Mouse (Mus musculus): ENCODE results near the gene Olfr1564. TPM values are rescaled to one million over a fixed set of nuclear protein-coding genes. Genes with fewer than 3 reads are reported as not detected.

The Olfr1564 gene
- polyA plus RNA-seq, 1 experiment from 2014 or later = not detected

Other genes starting within 250 kb of the Olfr1564 start
- 11.1 and 11.8 TPM in 2 replicates for gene Zfp952, start 228.6 kb downstream of the Olfr1564 start, polyA plus RNA-seq (2015; fragmentation: Nextera tagmentation; extraction: Ambion mirVana)
- gene Zfp763, start 188.3 kb downstream of the Olfr1564 start, polyA plus RNA-seq (2015; fragmentation: Nextera tagmentation; extraction: Ambion mirVana) = 10.5 and 10.9 TPM in 2 replicates
- not detected in 2 replicates for gene 4921501E09Rik, start 153.6 kb downstream of the Olfr1564 start, polyA plus RNA-seq (2015; fragmentation: Nextera tagmentation; extraction: Ambion mirVana)
- gene Zfp563, start 132.4 kb downstream of the Olfr1564 start, polyA plus RNA-seq (2015; fragmentation: Nextera tagmentation; extraction: Ambion mirVana) = 6.9 and 7.9 TPM in 2 replicates
- gene Morc2b, start 82.0 kb downstream of the Olfr1564 start, polyA plus RNA-seq (2015; fragmentation: Nextera tagmentation; extraction: Ambion mirVana) = not detected in 2 replicates
- gene Olfr55, start 53.2 kb downstream of the Olfr1564 start, polyA plus RNA-seq (2015; fragmentation: Nextera tagmentation; extraction: Ambion mirVana) = not detected in 2 replicates
- gene Olfr239, start 30.4 kb downstream of the Olfr1564 start, polyA plus RNA-seq (2015; fragmentation: Nextera tagmentation; extraction: Ambion mirVana) = not detected in 2 replicates
- 15.3 and 15.9 TPM in 2 replicates for gene Zfp955a, start 33.5 kb upstream of the Olfr1564 start, polyA plus RNA-seq (2015; fragmentation: Nextera tagmentation; extraction: Ambion mirVana)
- gene Olfr63, start 43.0 kb upstream of the Olfr1564 start, polyA plus RNA-seq (2015; fragmentation: Nextera tagmentation; extraction: Ambion mirVana) = 0.01 TPM in 1 of 2 replicates, not detected in the other
- 10.9 and 11.9 TPM in 2 replicates for gene Zfp955b, start 67.9 kb upstream of the Olfr1564 start, polyA plus RNA-seq (2015; fragmentation: Nextera tagmentation; extraction: Ambion mirVana)
- gene Zfp81, start 137.2 kb upstream of the Olfr1564 start, polyA plus RNA-seq (2015; fragmentation: Nextera tagmentation; extraction: Ambion mirVana) = 8.5 and 9.5 TPM in 2 replicates
- 12.1 and 12.6 TPM in 2 replicates for gene Zfp101, start 173.0 kb upstream of the Olfr1564 start, polyA plus RNA-seq (2015; fragmentation: Nextera tagmentation; extraction: Ambion mirVana)
- gene Actl9, start 211.2 kb upstream of the Olfr1564 start, polyA plus RNA-seq (2015; fragmentation: Nextera tagmentation; extraction: Ambion mirVana) = not detected in 2 replicates